Mouse (Mus musculus): ENCODE results near the gene Olfr95. TPM values are rescaled to one million over a fixed set of nuclear protein-coding genes. Genes with fewer than 3 reads are reported as not detected.

Gene Olfr95
- polyA plus RNA-seq, 1 experiment from 2014 or later = not detected

DNA sequence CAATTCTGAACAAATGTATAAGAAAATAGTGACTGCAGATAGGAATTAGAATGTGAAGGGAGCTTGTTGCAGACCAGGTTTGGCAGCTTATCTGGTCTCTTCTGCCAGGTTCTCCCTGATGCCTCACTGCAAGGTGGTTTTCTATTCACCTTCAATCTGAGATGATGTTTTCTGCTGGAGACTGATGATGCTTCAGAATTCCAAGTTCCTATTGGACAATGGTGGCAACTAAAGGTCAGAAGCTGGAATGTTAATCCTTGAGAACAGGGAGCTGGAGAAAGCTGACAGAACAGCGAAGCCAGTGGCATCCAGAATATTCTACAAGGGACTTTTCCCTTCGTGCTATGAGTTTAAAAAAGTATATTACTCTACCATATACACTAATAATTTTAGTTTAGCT lies 22.2 kb downstream of the Olfr95 start:
- no peaks in the 10 kb centered on the region for H3K36me3 ChIP-seq (ENCODE audit: control insufficient read depth, insufficient read depth, low read length)
- H3K4me1 ChIP-seq (ENCODE audit: control insufficient read depth, insufficient read depth, low read length) = no peaks in the 10 kb centered on the region
- H3K4me2 ChIP-seq (replicated peaks; ENCODE audit: low read depth, low read length) = no peak overlapping the region
- H3K27me3 ChIP-seq (ENCODE audit: control insufficient read depth, insufficient read depth, low read length) = no peaks in the 10 kb centered on the region
- H3K9ac ChIP-seq (replicated peaks; ENCODE audit: low read depth, low read length) = no peak overlapping the region
- WGBS = 35% methylated on average over 2 of the region's 2 CpGs
- H3K9me3 ChIP-seq (ENCODE audit: control insufficient read depth, low read depth, low read length) = no peaks in the 10 kb centered on the region
- no peak overlapping the region for H3K4me3 ChIP-seq (ENCODE audit: low read depth, low read length)
- no peak overlapping the region for H3K27ac ChIP-seq (ENCODE audit: low read length)
- ATAC-seq (ENCODE audit: insufficient number of reproducible peaks, insufficient read depth, low FRiP score, low read depth) = no peak

DNA sequence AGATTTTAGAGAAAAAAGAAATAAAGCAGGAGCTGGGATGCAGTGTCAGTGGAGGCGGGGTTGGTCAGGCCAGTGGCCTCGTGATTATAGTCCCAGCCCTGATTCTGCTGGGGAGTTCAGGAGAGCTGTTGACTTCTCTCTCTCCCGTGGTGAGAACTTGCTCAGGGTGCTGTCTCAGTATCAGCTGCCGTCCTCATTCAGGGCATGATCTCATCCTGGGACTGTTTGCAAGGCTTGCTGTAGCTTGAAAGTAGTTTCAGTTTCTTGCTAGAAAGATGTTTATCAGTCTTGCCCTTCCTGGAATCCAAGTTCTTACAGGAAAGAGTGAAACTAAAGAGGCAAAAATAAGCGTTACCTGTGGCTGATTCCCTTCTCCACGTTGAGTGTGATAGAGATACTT lies 27.4 kb downstream of the Olfr95 start:
- ATAC-seq (ENCODE audit: insufficient number of reproducible peaks, insufficient read depth, low FRiP score, low read depth) = no peak
- H3K9me3 ChIP-seq (ENCODE audit: control insufficient read depth, low read depth, low read length) = no peaks in the 10 kb centered on the region
- no peak overlapping the region for H3K4me2 ChIP-seq (replicated peaks; ENCODE audit: low read depth, low read length)
- 39% methylated on average over 6 of the region's 6 CpGs for WGBS
- no peaks in the 10 kb centered on the region for H3K36me3 ChIP-seq (ENCODE audit: control insufficient read depth, insufficient read depth, low read length)
- H3K27ac ChIP-seq (ENCODE audit: low read length) = no peak overlapping the region
- no peak overlapping the region for H3K4me3 ChIP-seq (ENCODE audit: low read depth, low read length)
- no peak overlapping the region for H3K9ac ChIP-seq (replicated peaks; ENCODE audit: low read depth, low read length)
- no peaks in the 10 kb centered on the region for H3K4me1 ChIP-seq (ENCODE audit: control insufficient read depth, insufficient read depth, low read length)
- no peaks in the 10 kb centered on the region for H3K27me3 ChIP-seq (ENCODE audit: control insufficient read depth, insufficient read depth, low read length)

DNA sequence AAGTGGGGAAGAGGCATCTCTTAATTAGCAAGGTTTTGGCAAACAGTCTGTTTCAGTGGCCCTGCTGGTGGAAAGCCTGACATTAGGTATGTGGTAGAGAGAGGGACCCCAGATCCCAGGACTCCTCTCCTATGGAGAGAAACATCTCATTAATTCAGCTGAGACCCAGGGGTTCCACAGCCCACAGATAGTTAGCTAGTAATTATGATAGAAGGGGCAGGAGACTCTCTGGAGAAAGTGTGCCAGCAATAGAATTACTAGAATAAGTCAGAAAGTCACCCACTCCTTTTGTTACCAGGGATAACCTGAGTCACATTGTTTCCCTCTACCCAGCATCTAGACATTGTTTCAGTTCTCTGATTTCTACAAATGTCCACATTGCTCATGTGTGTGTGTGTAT lies 51.5 kb downstream of the Olfr95 start, which contains the start of gene Olfr93:
Gene Olfr93, minus strand, starts transcription at position 101 of the 400 bp plus-strand sequence.
- H3K9me3 ChIP-seq (ENCODE audit: control insufficient read depth, low read depth, low read length) = no peaks in the 10 kb centered on the region
- H3K27ac ChIP-seq (ENCODE audit: low read length) = no peak within 1 kb of the TSS
- H3K36me3 ChIP-seq (ENCODE audit: control insufficient read depth, insufficient read depth, low read length) = no peaks in the 10 kb centered on the region
- H3K4me3 ChIP-seq (ENCODE audit: low read depth, low read length) = no peak within 1 kb of the TSS
- no peak within 1 kb of the TSS for H3K9ac ChIP-seq (replicated peaks; ENCODE audit: low read depth, low read length)
- ATAC-seq (ENCODE audit: insufficient number of reproducible peaks, insufficient read depth, low FRiP score, low read depth) = no peak
- no peaks in the 10 kb centered on the region for H3K4me1 ChIP-seq (ENCODE audit: control insufficient read depth, insufficient read depth, low read length)
- no peaks in the 10 kb centered on the region for H3K27me3 ChIP-seq (ENCODE audit: control insufficient read depth, insufficient read depth, low read length)
- H3K4me2 ChIP-seq (replicated peaks; ENCODE audit: low read depth, low read length) = no peak within 1 kb of the TSS

Other genes starting within 250 kb of the Olfr95 start
- not detected in 2 replicates for gene 2410137M14Rik, start 231.9 kb downstream of the Olfr95 start, polyA plus RNA-seq (2014; fragmentation: Nextera tagmentation; extraction: Ambion mirVana)
- 0.49 and 0.74 TPM in 2 replicates for gene H2-M5, start 223.6 kb downstream of the Olfr95 start, polyA plus RNA-seq (2014; fragmentation: Nextera tagmentation; extraction: Ambion mirVana)
- gene Zfp57, start 212.0 kb downstream of the Olfr95 start, polyA plus RNA-seq (2014; fragmentation: Nextera tagmentation; extraction: Ambion mirVana) = 77.8 and 82.1 TPM in 2 replicates
- gene Mog, start 189.7 kb downstream of the Olfr95 start, polyA plus RNA-seq (2014; fragmentation: Nextera tagmentation; extraction: Ambion mirVana) = 0.19 and 0.20 TPM in 2 replicates
- 14.2 and 15.8 TPM in 2 replicates for gene Gabbr1, start 167.2 kb downstream of the Olfr95 start, polyA plus RNA-seq (2014; fragmentation: Nextera tagmentation; extraction: Ambion mirVana)
- gene Olfr90, start 124.6 kb downstream of the Olfr95 start, polyA plus RNA-seq (2014; fragmentation: Nextera tagmentation; extraction: Ambion mirVana) = not detected in 2 replicates
- gene Olfr91, start 114.8 kb downstream of the Olfr95 start, polyA plus RNA-seq (2014; fragmentation: Nextera tagmentation; extraction: Ambion mirVana) = not detected in 2 replicates
- gene Olfr92, start 93.0 kb downstream of the Olfr95 start, polyA plus RNA-seq (2014; fragmentation: Nextera tagmentation; extraction: Ambion mirVana) = not detected in 2 replicates
- not detected in 2 replicates for gene Olfr93, start 51.6 kb downstream of the Olfr95 start, polyA plus RNA-seq (2014; fragmentation: Nextera tagmentation; extraction: Ambion mirVana)
- not detected in 2 replicates for gene Ubd, start 19.2 kb downstream of the Olfr95 start, polyA plus RNA-seq (2014; fragmentation: Nextera tagmentation; extraction: Ambion mirVana)
- gene Olfr94, start 12.1 kb downstream of the Olfr95 start, polyA plus RNA-seq (2014; fragmentation: Nextera tagmentation; extraction: Ambion mirVana) = not detected in 2 replicates
- gene Olfr96, start 7.0 kb upstream of the Olfr95 start, polyA plus RNA-seq (2014; fragmentation: Nextera tagmentation; extraction: Ambion mirVana) = not detected in 2 replicates
- gene Olfr97, start 24.2 kb upstream of the Olfr95 start, polyA plus RNA-seq (2014; fragmentation: Nextera tagmentation; extraction: Ambion mirVana) = not detected in 2 replicates
- gene Olfr98, start 50.6 kb upstream of the Olfr95 start, polyA plus RNA-seq (2014; fragmentation: Nextera tagmentation; extraction: Ambion mirVana) = not detected in 2 replicates
- gene H2-M3, start 57.1 kb upstream of the Olfr95 start, polyA plus RNA-seq (2014; fragmentation: Nextera tagmentation; extraction: Ambion mirVana) = 2.9 and 4.3 TPM in 2 replicates
- not detected in 2 replicates for gene Olfr99, start 70.3 kb upstream of the Olfr95 start, polyA plus RNA-seq (2014; fragmentation: Nextera tagmentation; extraction: Ambion mirVana)
- not detected in 2 replicates for gene Olfr101, start 91.2 kb upstream of the Olfr95 start, polyA plus RNA-seq (2014; fragmentation: Nextera tagmentation; extraction: Ambion mirVana)
- not detected in 2 replicates for gene Olfr102, start 103.9 kb upstream of the Olfr95 start, polyA plus RNA-seq (2014; fragmentation: Nextera tagmentation; extraction: Ambion mirVana)
- gene Olfr103, start 126.6 kb upstream of the Olfr95 start, polyA plus RNA-seq (2014; fragmentation: Nextera tagmentation; extraction: Ambion mirVana) = not detected in 2 replicates
- not detected in 2 replicates for gene Olfr104-ps, start 146.5 kb upstream of the Olfr95 start, polyA plus RNA-seq (2014; fragmentation: Nextera tagmentation; extraction: Ambion mirVana)
- gene Olfr105-ps, start 165.9 kb upstream of the Olfr95 start, polyA plus RNA-seq (2014; fragmentation: Nextera tagmentation; extraction: Ambion mirVana) = not detected in 2 replicates
- not detected in 2 replicates for gene Olfr106-ps, start 177.3 kb upstream of the Olfr95 start, polyA plus RNA-seq (2014; fragmentation: Nextera tagmentation; extraction: Ambion mirVana)
- gene Olfr107, start 186.1 kb upstream of the Olfr95 start, polyA plus RNA-seq (2014; fragmentation: Nextera tagmentation; extraction: Ambion mirVana) = not detected in 2 replicates
- not detected in 2 replicates for gene Olfr108, start 232.4 kb upstream of the Olfr95 start, polyA plus RNA-seq (2014; fragmentation: Nextera tagmentation; extraction: Ambion mirVana)
- not detected in 2 replicates for gene Olfr109, start 245.8 kb upstream of the Olfr95 start, polyA plus RNA-seq (2014; fragmentation: Nextera tagmentation; extraction: Ambion mirVana)